Mouse (Mus musculus): ENCODE results near the gene Hist1h3c. TPM values are rescaled to one million over a fixed set of nuclear protein-coding genes. Genes with fewer than 3 reads are reported as not detected.
A peak's percentile ranks its signal among the peaks of the same experiment; 100 is the strongest.
"Not testable (repeated sequence)": the region's sequence is repeated elsewhere in the genome, so short reads cannot be mapped to it uniquely, and the experiment has no call there.

Gene Hist1h3c
- polyA plus RNA-seq (2014; fragmentation: Nextera tagmentation; extraction: Ambion mirVana): 6.1 and 8.4 TPM in 2 replicates

DNA sequence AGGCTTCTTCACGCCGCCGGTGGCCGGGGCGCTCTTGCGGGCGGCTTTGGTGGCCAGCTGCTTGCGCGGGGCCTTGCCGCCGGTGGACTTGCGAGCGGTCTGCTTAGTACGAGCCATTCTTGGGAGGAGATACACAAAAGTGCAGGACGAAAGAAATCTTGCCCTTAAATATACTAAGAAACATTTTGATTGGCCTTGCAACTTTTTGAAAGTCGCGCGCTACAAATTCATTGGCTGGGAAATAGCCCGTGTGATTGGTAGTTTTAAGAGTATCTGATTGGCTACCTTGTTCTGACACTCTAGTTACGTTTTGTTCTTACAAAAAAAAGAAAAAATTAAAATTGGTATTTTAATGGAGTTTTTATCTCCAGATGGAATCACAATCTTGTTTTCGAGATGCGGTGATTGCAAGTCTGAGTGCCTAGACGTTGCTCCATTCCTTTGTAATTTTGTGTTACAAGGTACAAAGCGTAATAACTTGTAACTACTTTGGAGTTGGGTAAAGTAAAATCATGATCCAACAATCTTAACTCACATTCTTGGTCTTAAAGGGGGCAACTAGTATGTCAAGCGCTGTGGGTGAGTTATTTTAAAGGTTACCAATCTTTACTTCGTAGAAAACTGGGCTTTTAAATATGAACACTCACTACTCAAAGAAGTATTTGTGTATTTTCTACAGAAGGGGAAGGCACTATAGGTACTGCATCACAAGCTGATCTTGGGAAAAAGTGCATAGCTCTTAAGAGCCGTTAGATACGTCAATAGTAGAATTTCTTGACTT lies at the start of gene Hist1h3c:
TSS of gene Hist1h3c (minus strand) at position 222 of the 781 bp plus-strand sequence.
- H3K27me3 ChIP-seq (ENCODE audit: control insufficient read depth, insufficient read depth, low read length): no peaks in the 10 kb centered on the region
- H3K9me3 ChIP-seq (ENCODE audit: control insufficient read depth, low read depth, low read length): no peaks in the 10 kb centered on the region
- under 1% methylated on average over 28 of the region's 28 CpGs for WGBS
- peak within 1 kb of the TSS; percentile 99 for H3K27ac ChIP-seq (ENCODE audit: low read length)
- peak within 1 kb of the TSS; percentile 71 for H3K9ac ChIP-seq (replicated peaks; ENCODE audit: low read depth, low read length)
- H3K4me3 ChIP-seq (ENCODE audit: low read depth, low read length): peak within 1 kb of the TSS; percentile 35
- H3K36me3 ChIP-seq (ENCODE audit: control insufficient read depth, insufficient read depth, low read length): no peaks in the 10 kb centered on the region
- H3K4me2 ChIP-seq (replicated peaks; ENCODE audit: low read depth, low read length): peak within 1 kb of the TSS; percentile 71
- ATAC-seq (ENCODE audit: insufficient number of reproducible peaks, insufficient read depth, low FRiP score, low read depth): peak; percentile 68
- peaks cover 14% of the 10 kb centered on the region for H3K4me1 ChIP-seq (ENCODE audit: control insufficient read depth, insufficient read depth, low read length)

GRCm38 (mm10) chr13:23792520-23792919 lies 47.1 kb upstream of the Hist1h3c start:
- no peaks in the 10 kb centered on the region for H3K9me3 ChIP-seq (ENCODE audit: control insufficient read depth, low read depth, low read length)
- H3K36me3 ChIP-seq (ENCODE audit: control insufficient read depth, insufficient read depth, low read length): no peaks in the 10 kb centered on the region
- H3K27ac ChIP-seq (ENCODE audit: low read length): no peak overlapping the region
- no peak for ATAC-seq (ENCODE audit: insufficient number of reproducible peaks, insufficient read depth, low FRiP score, low read depth)
- 39% methylated on average over 2 of the region's 2 CpGs for WGBS
- no peak overlapping the region for H3K4me3 ChIP-seq (ENCODE audit: low read depth, low read length)
- H3K4me2 ChIP-seq (replicated peaks; ENCODE audit: low read depth, low read length): no peak overlapping the region
- H3K9ac ChIP-seq (replicated peaks; ENCODE audit: low read depth, low read length): no peak overlapping the region
- no peaks in the 10 kb centered on the region for H3K4me1 ChIP-seq (ENCODE audit: control insufficient read depth, insufficient read depth, low read length)
- H3K27me3 ChIP-seq (ENCODE audit: control insufficient read depth, insufficient read depth, low read length): no peaks in the 10 kb centered on the region

DNA sequence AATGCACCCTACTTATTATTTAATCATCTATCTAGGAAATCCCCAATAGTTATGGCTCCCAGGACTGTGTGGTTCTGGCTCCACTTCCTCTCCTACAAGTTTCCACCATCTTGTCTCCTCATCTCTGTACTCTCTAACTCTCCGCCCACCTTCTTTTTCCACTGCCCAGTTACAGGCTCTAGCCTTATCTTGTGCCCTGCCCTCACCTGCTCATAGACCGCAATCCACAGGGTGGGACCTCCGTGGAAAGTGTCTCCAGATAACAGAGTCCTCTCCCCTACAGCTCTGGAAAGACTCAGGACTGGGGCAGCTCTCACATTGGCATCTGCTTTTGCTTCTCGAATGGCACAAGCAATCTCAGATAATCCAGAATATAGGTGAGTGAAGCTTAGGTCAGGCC lies 33.6 kb upstream of the Hist1h3c start:
- H3K4me3 ChIP-seq (ENCODE audit: low read depth, low read length): no peak overlapping the region
- no peak overlapping the region for H3K9ac ChIP-seq (replicated peaks; ENCODE audit: low read depth, low read length)
- no peaks in the 10 kb centered on the region for H3K9me3 ChIP-seq (ENCODE audit: control insufficient read depth, low read depth, low read length)
- H3K27ac ChIP-seq (ENCODE audit: low read length): no peak overlapping the region
- no peaks in the 10 kb centered on the region for H3K36me3 ChIP-seq (ENCODE audit: control insufficient read depth, insufficient read depth, low read length)
- ATAC-seq (ENCODE audit: insufficient number of reproducible peaks, insufficient read depth, low FRiP score, low read depth): no peak
- H3K4me1 ChIP-seq (ENCODE audit: control insufficient read depth, insufficient read depth, low read length): no peaks in the 10 kb centered on the region
- WGBS: 76% methylated on average over 4 of the region's 4 CpGs
- H3K4me2 ChIP-seq (replicated peaks; ENCODE audit: low read depth, low read length): no peak overlapping the region
- H3K27me3 ChIP-seq (ENCODE audit: control insufficient read depth, insufficient read depth, low read length): no peaks in the 10 kb centered on the region

DNA sequence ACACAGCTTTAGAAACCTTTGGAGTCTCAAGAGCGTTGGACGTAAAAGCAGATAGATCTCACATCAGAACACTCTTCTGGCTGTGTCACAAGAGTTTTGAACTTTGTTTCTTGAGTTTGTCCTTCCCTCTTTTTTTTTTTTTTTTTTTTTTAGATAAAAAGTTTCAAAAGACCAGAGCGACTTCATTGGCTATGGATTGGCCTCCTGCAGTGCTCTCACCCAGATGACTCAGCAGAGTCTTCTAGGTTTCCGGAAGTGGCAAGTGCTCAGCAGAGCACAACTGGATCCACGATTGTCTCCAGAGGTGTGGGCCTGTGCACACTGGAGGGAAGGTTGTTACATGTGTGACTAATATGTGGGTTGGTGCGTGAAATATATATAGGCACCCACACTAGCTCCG lies 32.9 kb upstream of the Hist1h3c start:
- Histone ChIP-seq H3K4me1 (ENCODE audit: control insufficient read depth, insufficient read depth, low read length) (no peaks in the 10 kb centered on the region), H3K27ac (ENCODE audit: low read length) (no peak overlapping the region), H3K27me3 (ENCODE audit: control insufficient read depth, insufficient read depth, low read length) (no peaks in the 10 kb centered on the region), H3K4me3 (ENCODE audit: low read depth, low read length) (no peak overlapping the region), H3K9ac (replicated peaks; ENCODE audit: low read depth, low read length) (no peak overlapping the region), H3K4me2 (replicated peaks; ENCODE audit: low read depth, low read length) (no peak overlapping the region), H3K36me3 (ENCODE audit: control insufficient read depth, insufficient read depth, low read length) (no peaks in the 10 kb centered on the region), H3K9me3 (ENCODE audit: control insufficient read depth, low read depth, low read length) (no peaks in the 10 kb centered on the region)
- ATAC-seq (ENCODE audit: insufficient number of reproducible peaks, insufficient read depth, low FRiP score, low read depth): no peak
- WGBS: 93% methylated on average over 7 of the region's 7 CpGs

GRCm38 (mm10) chr13:23772561-23773313 lies 27.3 kb upstream of the Hist1h3c start:
- ATAC-seq (ENCODE audit: insufficient number of reproducible peaks, insufficient read depth, low FRiP score, low read depth): peak; percentile 95
- no peak overlapping the region for H3K9ac ChIP-seq (replicated peaks; ENCODE audit: low read depth, low read length)

GRCm38 (mm10) chr13:23769613-23770012 lies 24.2 kb upstream of the Hist1h3c start, which contains the start of gene Trim38:
Gene Trim38, plus strand, starts transcription at chr13:23769913.
- H3K4me1 ChIP-seq (ENCODE audit: control insufficient read depth, insufficient read depth, low read length); H3K4me3 ChIP-seq (ENCODE audit: low read depth, low read length); H3K4me2 ChIP-seq (replicated peaks; ENCODE audit: low read depth, low read length); H3K27ac ChIP-seq (ENCODE audit: low read length); H3K9me3 ChIP-seq (ENCODE audit: control insufficient read depth, low read depth, low read length); H3K36me3 ChIP-seq (ENCODE audit: control insufficient read depth, insufficient read depth, low read length); H3K27me3 ChIP-seq (ENCODE audit: control insufficient read depth, insufficient read depth, low read length); ATAC-seq (ENCODE audit: insufficient number of reproducible peaks, insufficient read depth, low FRiP score, low read depth); H3K9ac ChIP-seq (replicated peaks; ENCODE audit: low read depth, low read length): not testable (repeated sequence)
- 86% methylated on average over 2 of the region's 2 CpGs for WGBS

More at GRCm38 (mm10) chr13:23772561-23773313, 27.3 kb upstream of the Hist1h3c start:
- WGBS: 22% methylated on average over 21 of the region's 21 CpGs
- Histone ChIP-seq H3K27me3 (ENCODE audit: control insufficient read depth, insufficient read depth, low read length) (no peaks in the 10 kb centered on the region), H3K27ac (ENCODE audit: low read length) (no peak overlapping the region), H3K4me2 (replicated peaks; ENCODE audit: low read depth, low read length) (peak overlapping the region; percentile 29), H3K36me3 (ENCODE audit: control insufficient read depth, insufficient read depth, low read length) (no peaks in the 10 kb centered on the region), H3K9me3 (ENCODE audit: control insufficient read depth, low read depth, low read length) (no peaks in the 10 kb centered on the region), H3K4me3 (ENCODE audit: low read depth, low read length) (no peak overlapping the region), H3K4me1 (ENCODE audit: control insufficient read depth, insufficient read depth, low read length) (no peaks in the 10 kb centered on the region)

GRCm38 (mm10) chr13:23768834-23769397 lies 23.5 kb upstream of the Hist1h3c start:
- H3K9me3 ChIP-seq (ENCODE audit: control insufficient read depth, low read depth, low read length): no peaks in the 10 kb centered on the region
- no peak for ATAC-seq (ENCODE audit: insufficient number of reproducible peaks, insufficient read depth, low FRiP score, low read depth)
- no peak overlapping the region for H3K9ac ChIP-seq (replicated peaks; ENCODE audit: low read depth, low read length)
- H3K4me2 ChIP-seq (replicated peaks; ENCODE audit: low read depth, low read length): no peak overlapping the region
- 58% methylated on average over 5 of the region's 5 CpGs for WGBS
- H3K4me1 ChIP-seq (ENCODE audit: control insufficient read depth, insufficient read depth, low read length): peaks cover 6% of the 10 kb centered on the region; the same call in 1 of the 2 replicates
- no peak overlapping the region for H3K27ac ChIP-seq (ENCODE audit: low read length)
- no peaks in the 10 kb centered on the region for H3K36me3 ChIP-seq (ENCODE audit: control insufficient read depth, insufficient read depth, low read length)
- no peaks in the 10 kb centered on the region for H3K27me3 ChIP-seq (ENCODE audit: control insufficient read depth, insufficient read depth, low read length)
- H3K4me3 ChIP-seq (ENCODE audit: low read depth, low read length): no peak overlapping the region

DNA sequence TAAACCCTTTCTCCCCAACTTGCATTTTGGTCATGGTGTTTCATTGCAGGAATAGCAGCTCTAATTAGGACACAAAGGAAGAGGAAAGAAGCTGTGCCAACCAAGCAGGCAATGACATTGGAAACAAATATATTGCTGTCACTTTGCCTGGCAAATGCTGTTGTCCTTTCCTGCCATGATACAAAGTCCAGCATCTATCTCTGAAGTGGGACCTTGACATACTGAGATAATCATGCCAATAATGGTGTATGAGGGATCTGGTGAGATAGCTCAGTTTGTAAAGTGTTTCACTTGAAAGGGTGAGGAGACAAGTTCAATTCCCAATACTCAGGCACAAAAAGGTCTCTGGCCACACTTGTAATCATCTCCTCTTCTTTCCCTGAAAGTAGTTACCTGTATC lies 21.4 kb upstream of the Hist1h3c start:
- Histone ChIP-seq H3K4me1 (ENCODE audit: control insufficient read depth, insufficient read depth, low read length) (peaks cover 6% of the 10 kb centered on the region; the same call in 1 of the 2 replicates), H3K4me3 (ENCODE audit: low read depth, low read length) (no peak overlapping the region), H3K4me2 (replicated peaks; ENCODE audit: low read depth, low read length) (no peak overlapping the region), H3K27ac (ENCODE audit: low read length) (no peak overlapping the region), H3K36me3 (ENCODE audit: control insufficient read depth, insufficient read depth, low read length) (no peaks in the 10 kb centered on the region), H3K27me3 (ENCODE audit: control insufficient read depth, insufficient read depth, low read length) (no peaks in the 10 kb centered on the region), H3K9me3 (ENCODE audit: control insufficient read depth, low read depth, low read length) (no peaks in the 10 kb centered on the region), H3K9ac (replicated peaks; ENCODE audit: low read depth, low read length) (no peak overlapping the region)
- no peak for ATAC-seq (ENCODE audit: insufficient number of reproducible peaks, insufficient read depth, low FRiP score, low read depth)
